Mouse (Mus musculus): ENCODE results near the gene Lamb1. TPM values are rescaled to one million over a fixed set of nuclear protein-coding genes. Genes with fewer than 3 reads are reported as not detected.

Gene Lamb1
- polyA plus RNA-seq (2016; fragmentation: Nextera tagmentation; extraction: Ambion mirVana) = 80.8 and 82.3 TPM in 2 replicates

GRCm38 (mm10) chr12:31265005-31265721 is at the start of gene Lamb1:
Lamb1 (plus strand) TSS chr12:31265234.
- ATAC-seq (ENCODE audit: insufficient number of reproducible peaks, insufficient read depth, low FRiP score, low TSS enrichment) = peak; percentile 36; the same call in 1 of the 2 replicates
- Histone ChIP-seq H3K4me2 (replicated peaks) (peak within 1 kb of the TSS; percentile 87), H3K4me3 (peak within 1 kb of the TSS; percentile 70), H3K36me3 (peaks cover 11% of the 10 kb centered on the region), H3K27me3 (0 out of 2 replicates have a peak, but pooled peaks cover 3% of the 10 kb centered on the region), H3K9me3 (no peaks in the 10 kb centered on the region), H3K9ac (peak within 1 kb of the TSS; percentile 77), H3K4me1 (peaks cover 40% of the 10 kb centered on the region), H3K27ac (peak within 1 kb of the TSS; percentile 89)
- 1% methylated on average over 39 of the region's 39 CpGs for WGBS

- Histone ChIP-seq H3K9me3 (no peaks in the 10 kb centered on the region), H3K4me2 (replicated peaks) (no peak overlapping the region), H3K36me3 (no peaks in the 10 kb centered on the region), H3K27ac (no peak overlapping the region), H3K4me3 (no peak overlapping the region), H3K27me3 (no peaks in the 10 kb centered on the region), H3K9ac (no peak overlapping the region), H3K4me1 (peaks cover 6% of the 10 kb centered on the region; the same call in 1 of the 2 replicates)
- 61% methylated on average over 5 of the region's 5 CpGs for WGBS
- no peak for ATAC-seq (ENCODE audit: insufficient number of reproducible peaks, insufficient read depth, low FRiP score, low TSS enrichment)
Measured at GRCm38 (mm10) chr12:31217232-31217631, 47.8 kb upstream of the Lamb1 start.

- peak overlapping the region; percentile 74 for H3K27ac ChIP-seq
- no peak overlapping the region for H3K4me2 ChIP-seq (replicated peaks)
- WGBS = 17% methylated on average over 3 of the region's 3 CpGs
- no peak overlapping the region for H3K9ac ChIP-seq
- H3K4me1 ChIP-seq = no peaks in the 10 kb centered on the region
- H3K36me3 ChIP-seq = no peaks in the 10 kb centered on the region
- no peaks in the 10 kb centered on the region for H3K9me3 ChIP-seq
- ATAC-seq (ENCODE audit: insufficient number of reproducible peaks, insufficient read depth, low FRiP score, low TSS enrichment) = peak; percentile 54; the same call in 1 of the 2 replicates
- H3K27me3 ChIP-seq = no peaks in the 10 kb centered on the region
- no peak overlapping the region for H3K4me3 ChIP-seq
Measured at GRCm38 (mm10) chr12:31218774-31219173, 46.3 kb upstream of the Lamb1 start.

- ATAC-seq (ENCODE audit: insufficient number of reproducible peaks, insufficient read depth, low FRiP score, low TSS enrichment) = no peak
- Histone ChIP-seq H3K27me3 (no peaks in the 10 kb centered on the region), H3K4me3 (no peak overlapping the region), H3K9ac (no peak overlapping the region), H3K4me1 (0 out of 2 replicates have a peak, but pooled peaks cover 4% of the 10 kb centered on the region), H3K9me3 (no peaks in the 10 kb centered on the region), H3K27ac (no peak overlapping the region), H3K36me3 (no peaks in the 10 kb centered on the region), H3K4me2 (replicated peaks) (no peak overlapping the region)
- WGBS = 83% methylated on average over 6 of the region's 6 CpGs
Measured at GRCm38 (mm10) chr12:31221522-31221921, 43.5 kb upstream of the Lamb1 start.

- Histone ChIP-seq H3K9ac (no peak overlapping the region), H3K4me3 (no peak overlapping the region), H3K4me1 (0 out of 2 replicates have a peak, but pooled peaks cover 5% of the 10 kb centered on the region), H3K9me3 (no peaks in the 10 kb centered on the region), H3K36me3 (no peaks in the 10 kb centered on the region), H3K27me3 (no peaks in the 10 kb centered on the region), H3K4me2 (replicated peaks) (no peak overlapping the region), H3K27ac (no peak overlapping the region)
- WGBS = 24% methylated on average over 2 of the region's 2 CpGs
- ATAC-seq (ENCODE audit: insufficient number of reproducible peaks, insufficient read depth, low FRiP score, low TSS enrichment) = no peak
Measured at GRCm38 (mm10) chr12:31222282-31222681, 42.8 kb upstream of the Lamb1 start.

GRCm38 (mm10) chr12:31222741-31223140 is 42.3 kb upstream of the Lamb1 start:
- Histone ChIP-seq H3K4me2 (replicated peaks) (no peak overlapping the region), H3K4me3 (no peak overlapping the region), H3K36me3 (no peaks in the 10 kb centered on the region), H3K27ac (no peak overlapping the region), H3K4me1 (0 out of 2 replicates have a peak, but pooled peaks cover 5% of the 10 kb centered on the region), H3K9ac (no peak overlapping the region), H3K9me3 (no peaks in the 10 kb centered on the region), H3K27me3 (no peaks in the 10 kb centered on the region)
- no peak for ATAC-seq (ENCODE audit: insufficient number of reproducible peaks, insufficient read depth, low FRiP score, low TSS enrichment)
- WGBS = 20% methylated on average over 3 of the region's 3 CpGs

GRCm38 (mm10) chr12:31225451-31225850 is 39.6 kb upstream of the Lamb1 start:
- Histone ChIP-seq H3K4me2 (replicated peaks) (no peak overlapping the region), H3K27ac (no peak overlapping the region), H3K9ac (no peak overlapping the region), H3K4me3 (no peak overlapping the region), H3K36me3 (no peaks in the 10 kb centered on the region), H3K4me1 (0 out of 2 replicates have a peak, but pooled peaks cover 5% of the 10 kb centered on the region), H3K9me3 (no peaks in the 10 kb centered on the region), H3K27me3 (no peaks in the 10 kb centered on the region)
- no peak for ATAC-seq (ENCODE audit: insufficient number of reproducible peaks, insufficient read depth, low FRiP score, low TSS enrichment)
- 54% methylated on average over 8 of the region's 8 CpGs for WGBS

GRCm38 (mm10) chr12:31227167-31227566 is 37.9 kb upstream of the Lamb1 start:
- no peak overlapping the region for H3K4me2 ChIP-seq (replicated peaks)
- no peaks in the 10 kb centered on the region for H3K9me3 ChIP-seq
- no peaks in the 10 kb centered on the region for H3K36me3 ChIP-seq
- H3K27me3 ChIP-seq = no peaks in the 10 kb centered on the region
- 0 out of 2 replicates have a peak, but pooled peaks cover 9% of the 10 kb centered on the region for H3K4me1 ChIP-seq
- 72% methylated on average over 3 of the region's 3 CpGs for WGBS
- no peak overlapping the region for H3K4me3 ChIP-seq
- H3K9ac ChIP-seq = no peak overlapping the region
- H3K27ac ChIP-seq = no peak overlapping the region
- ATAC-seq (ENCODE audit: insufficient number of reproducible peaks, insufficient read depth, low FRiP score, low TSS enrichment) = no peak

GRCm38 (mm10) chr12:31228878-31229277 is 36.2 kb upstream of the Lamb1 start:
- ATAC-seq (ENCODE audit: insufficient number of reproducible peaks, insufficient read depth, low FRiP score, low TSS enrichment) = no peak
- H3K4me2 ChIP-seq (replicated peaks) = no peak overlapping the region
- no peak overlapping the region for H3K9ac ChIP-seq
- 52% methylated on average over 7 of the region's 7 CpGs for whole genome bisulfite sequencing
- no peaks in the 10 kb centered on the region for H3K27me3 ChIP-seq
- no peaks in the 10 kb centered on the region for H3K9me3 ChIP-seq
- 0 out of 2 replicates have a peak, but pooled peaks cover 11% of the 10 kb centered on the region for H3K4me1 ChIP-seq
- no peak overlapping the region for H3K4me3 ChIP-seq
- no peaks in the 10 kb centered on the region for H3K36me3 ChIP-seq
- H3K27ac ChIP-seq = no peak overlapping the region

- Histone ChIP-seq H3K27ac (no peak overlapping the region), H3K9me3 (no peaks in the 10 kb centered on the region), H3K4me1 (peaks cover 20% of the 10 kb centered on the region), H3K36me3 (no peaks in the 10 kb centered on the region), H3K4me3 (no peak overlapping the region), H3K9ac (no peak overlapping the region), H3K27me3 (no peaks in the 10 kb centered on the region), H3K4me2 (replicated peaks) (no peak overlapping the region)
- ATAC-seq (ENCODE audit: insufficient number of reproducible peaks, insufficient read depth, low FRiP score, low TSS enrichment) = no peak
- 88% methylated on average over 1 of the region's 1 CpGs for WGBS
Measured at GRCm38 (mm10) chr12:31232635-31233034, 32.4 kb upstream of the Lamb1 start.

GRCm38 (mm10) chr12:31235018-31235417 is 30.0 kb upstream of the Lamb1 start:
- peaks cover 20% of the 10 kb centered on the region for H3K4me1 ChIP-seq
- no peak overlapping the region for H3K4me3 ChIP-seq
- H3K36me3 ChIP-seq = no peaks in the 10 kb centered on the region
- no peak overlapping the region for H3K27ac ChIP-seq
- WGBS = 94% methylated on average over 6 of the region's 6 CpGs
- no peak overlapping the region for H3K9ac ChIP-seq
- ATAC-seq (ENCODE audit: insufficient number of reproducible peaks, insufficient read depth, low FRiP score, low TSS enrichment) = no peak
- no peak overlapping the region for H3K4me2 ChIP-seq (replicated peaks)
- H3K27me3 ChIP-seq = no peaks in the 10 kb centered on the region
- H3K9me3 ChIP-seq = no peaks in the 10 kb centered on the region

GRCm38 (mm10) chr12:31236861-31237595 is 28.0 kb upstream of the Lamb1 start:
- Histone ChIP-seq H3K36me3 (no peaks in the 10 kb centered on the region), H3K4me1 (peaks cover 16% of the 10 kb centered on the region), H3K27me3 (no peaks in the 10 kb centered on the region), H3K4me2 (replicated peaks) (no peak overlapping the region), H3K4me3 (no peak overlapping the region), H3K9me3 (no peaks in the 10 kb centered on the region), H3K27ac (0 out of 2 replicates have a peak overlapping the region, but pooled peaks have one; percentile 19), H3K9ac (no peak overlapping the region)
- no peak for ATAC-seq (ENCODE audit: insufficient number of reproducible peaks, insufficient read depth, low FRiP score, low TSS enrichment)
- 43% methylated on average over 12 of the region's 12 CpGs for WGBS

All from embryonic facial prominence, embryonic 12.5 days (tissue).